18 mouse cellular contexts compared by ENCODE assay signal in the genomic region with DNA sequence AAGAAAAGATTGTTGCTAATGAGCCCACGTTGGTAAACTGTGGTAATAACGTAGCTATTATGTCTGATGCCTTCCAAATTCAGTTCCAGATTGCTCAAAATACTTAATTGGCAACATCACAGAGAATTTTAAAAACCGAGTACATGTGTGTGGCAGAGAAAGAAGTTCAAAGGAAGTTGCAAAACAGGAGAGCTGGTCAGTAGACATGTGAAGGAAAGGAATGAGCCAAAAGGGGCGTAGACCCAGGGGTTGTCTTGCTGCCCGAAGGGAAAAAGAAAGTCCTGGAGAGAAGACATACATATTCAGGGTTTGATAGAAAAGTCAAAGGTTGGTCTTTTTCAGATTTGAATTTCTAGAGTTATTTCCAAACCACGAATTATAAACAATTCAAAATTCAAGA.
"Had no signal": no experiment of that assay in that cellular context is flagged by ENCODE, and none has a peak within 500 bp of the region (broad histone marks: within the 10 kb centered on the region; RNA-seq: fewer than 3 reads in every experiment).

No protein-coding gene starts in this region.

- ATAC-seq: intestine, postnatal 0 days; liver, embryonic 12.5 days; midbrain, embryonic 15.5 days had no signal

- H3K4me1 ChIP-seq: kidney, embryonic 15.5 days; liver, embryonic 15.5 days; midbrain, embryonic 12.5 days; midbrain, embryonic 15.5 days; neural tube, embryonic 12.5 days; neural tube, embryonic 15.5 days had no signal

- H3K9ac ChIP-seq: kidney, embryonic 15.5 days; liver, embryonic 12.5 days; liver, embryonic 15.5 days; lung, embryonic 15.5 days; midbrain, embryonic 12.5 days; midbrain, embryonic 15.5 days; neural tube, embryonic 12.5 days; neural tube, embryonic 15.5 days had no signal

- H3K27ac ChIP-seq: kidney, embryonic 15.5 days; left cerebral cortex, adult 2 months; liver, embryonic 12.5 days; liver, embryonic 15.5 days; lung, embryonic 15.5 days; midbrain, embryonic 12.5 days; midbrain, embryonic 15.5 days; neural tube, embryonic 12.5 days; neural tube, embryonic 15.5 days had no signal

- H3K27me3 ChIP-seq: kidney, embryonic 15.5 days; liver, embryonic 12.5 days; liver, embryonic 15.5 days; lung, embryonic 15.5 days; midbrain, embryonic 12.5 days; midbrain, embryonic 15.5 days; neural tube, embryonic 12.5 days; neural tube, embryonic 15.5 days had no signal

- H3K9me3 ChIP-seq: kidney, embryonic 15.5 days; liver, embryonic 12.5 days; liver, embryonic 15.5 days; lung, embryonic 15.5 days; midbrain, embryonic 12.5 days; midbrain, embryonic 15.5 days; neural tube, embryonic 12.5 days; neural tube, embryonic 15.5 days had no signal

- H3K4me3 ChIP-seq: kidney, embryonic 15.5 days; left cerebral cortex, adult 2 months; liver, embryonic 12.5 days; liver, embryonic 15.5 days; lung, embryonic 15.5 days; midbrain, embryonic 12.5 days; midbrain, embryonic 15.5 days; neural tube, embryonic 12.5 days; neural tube, embryonic 15.5 days had no signal

- H3K36me3 ChIP-seq: kidney, embryonic 15.5 days; liver, embryonic 12.5 days; liver, embryonic 15.5 days; lung, embryonic 15.5 days; midbrain, embryonic 12.5 days; midbrain, embryonic 15.5 days; neural tube, embryonic 12.5 days had no signal

- H3K4me2 ChIP-seq: kidney, embryonic 15.5 days; liver, embryonic 12.5 days; liver, embryonic 15.5 days; lung, embryonic 15.5 days; midbrain, embryonic 12.5 days; midbrain, embryonic 15.5 days; neural tube, embryonic 12.5 days; neural tube, embryonic 15.5 days had no signal

- DNase-seq: kidney, adult 2 months; kidney, postnatal 10 days; kidney, postnatal 36 days; layer of hippocampus, postnatal 36 days; right cerebral cortex, postnatal 25 days; spleen, adult 18-20 months; thymus, adult 18-20 months; thymus, postnatal 36 days had no signal
